Mouse (Mus musculus): ENCODE measurements around the gene Phka2.

The Phka2 gene

DNA sequence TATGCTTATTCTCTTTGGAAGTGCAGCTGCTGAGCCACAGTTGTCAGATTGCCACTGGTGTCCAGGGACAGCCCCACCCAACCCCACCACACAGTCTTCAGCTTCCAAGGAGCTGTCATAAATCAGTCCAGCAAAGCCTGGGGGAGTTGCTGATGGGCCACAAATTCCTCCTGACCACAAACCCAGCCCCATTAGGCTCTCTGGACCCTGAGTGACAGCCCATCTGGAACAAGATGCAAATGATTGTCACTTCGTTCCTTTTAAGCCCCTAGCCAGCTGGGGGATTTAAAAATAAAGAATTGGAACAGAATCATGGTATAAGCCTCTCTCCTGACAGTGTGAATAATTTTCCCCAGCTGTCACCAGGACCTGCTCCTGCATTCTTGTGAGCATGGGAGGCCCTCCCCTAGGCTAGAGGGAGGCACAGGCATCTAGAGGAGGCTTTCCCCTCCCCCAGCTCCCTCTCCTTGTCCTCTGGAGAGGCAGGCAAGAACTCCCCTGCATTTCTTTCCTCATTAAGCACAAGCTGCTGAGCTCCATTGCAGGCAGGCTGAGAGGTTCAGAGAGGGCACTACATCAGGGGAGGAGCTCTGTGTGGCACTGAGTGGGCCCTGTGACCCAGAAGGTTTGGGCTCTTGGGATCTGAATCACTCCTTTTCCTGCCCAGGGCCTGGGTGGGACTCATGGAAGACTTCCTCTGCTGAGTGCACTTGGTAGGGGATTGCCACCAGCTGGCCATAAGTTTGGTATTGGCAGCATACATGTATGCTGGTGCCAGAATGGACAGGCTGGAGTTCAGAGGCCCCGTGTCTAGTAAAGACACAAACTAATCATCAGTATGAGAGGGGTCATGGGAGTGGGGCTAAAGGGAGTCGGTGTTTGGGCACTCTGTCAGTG, 96.8 kb downstream of the Phka2 start:
- no peak for DNase-seq (ENCODE audit: low spot score in 2 of 2)

DNA sequence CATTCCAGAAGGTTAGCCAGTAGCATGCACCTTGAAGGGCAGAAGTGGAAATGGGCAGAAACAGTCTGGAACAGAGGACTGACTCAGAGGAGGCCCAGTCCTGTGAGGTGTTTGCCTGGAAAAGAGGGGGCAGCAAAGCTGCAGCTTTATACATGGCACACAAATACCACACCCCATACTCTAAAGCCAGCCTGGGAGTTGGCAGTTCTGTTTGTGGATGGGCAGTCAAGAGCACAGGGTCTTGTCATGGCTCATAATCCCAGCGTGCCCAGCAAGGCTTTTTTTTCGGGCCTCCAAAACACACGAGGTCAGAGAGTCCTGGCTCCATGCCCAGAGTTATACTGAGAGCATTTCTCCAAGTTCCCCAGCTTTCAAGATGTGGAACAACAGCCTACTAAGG, 99.1 kb downstream of the Phka2 start:
- no peak for DNase-seq (ENCODE audit: low spot score in 2 of 2)

- DNase-seq (ENCODE audit: low spot score in 2 of 2) = no peak
Observed at GRCm38 (mm10) chrX:160602770-160603169, 100.8 kb downstream of the Phka2 start.

DNA sequence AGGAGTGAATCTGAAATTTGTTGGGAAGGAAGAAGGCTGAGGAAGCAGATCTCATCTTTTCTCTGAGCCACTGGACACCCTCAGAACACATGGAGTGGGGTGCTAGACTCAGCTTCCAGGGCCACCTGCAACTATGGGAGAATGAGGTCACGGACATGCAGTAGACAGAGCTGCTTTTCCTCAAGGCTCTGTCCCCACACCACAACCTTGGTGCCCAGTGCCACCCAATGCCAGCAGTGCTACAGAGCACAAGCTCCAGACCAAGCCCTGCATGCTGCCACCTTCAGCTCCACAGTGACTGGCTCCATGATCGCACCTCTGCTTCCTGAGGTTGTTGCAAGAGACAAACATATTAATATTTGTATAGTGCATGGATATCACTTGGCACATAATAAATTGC, 101.3 kb downstream of the Phka2 start:
- no peak for DNase-seq (ENCODE audit: low spot score in 2 of 2)

- DNase-seq (ENCODE audit: low spot score in 2 of 2) = no peak
Observed at GRCm38 (mm10) chrX:160603981-160604541, 102.1 kb downstream of the Phka2 start.

- no peak for DNase-seq (ENCODE audit: low spot score in 2 of 2)
Observed at GRCm38 (mm10) chrX:160609849-160610248, 107.9 kb downstream of the Phka2 start.

- no peak for DNase-seq (ENCODE audit: low spot score in 2 of 2)
Observed at GRCm38 (mm10) chrX:160610482-160610881, 108.5 kb downstream of the Phka2 start.

DNA sequence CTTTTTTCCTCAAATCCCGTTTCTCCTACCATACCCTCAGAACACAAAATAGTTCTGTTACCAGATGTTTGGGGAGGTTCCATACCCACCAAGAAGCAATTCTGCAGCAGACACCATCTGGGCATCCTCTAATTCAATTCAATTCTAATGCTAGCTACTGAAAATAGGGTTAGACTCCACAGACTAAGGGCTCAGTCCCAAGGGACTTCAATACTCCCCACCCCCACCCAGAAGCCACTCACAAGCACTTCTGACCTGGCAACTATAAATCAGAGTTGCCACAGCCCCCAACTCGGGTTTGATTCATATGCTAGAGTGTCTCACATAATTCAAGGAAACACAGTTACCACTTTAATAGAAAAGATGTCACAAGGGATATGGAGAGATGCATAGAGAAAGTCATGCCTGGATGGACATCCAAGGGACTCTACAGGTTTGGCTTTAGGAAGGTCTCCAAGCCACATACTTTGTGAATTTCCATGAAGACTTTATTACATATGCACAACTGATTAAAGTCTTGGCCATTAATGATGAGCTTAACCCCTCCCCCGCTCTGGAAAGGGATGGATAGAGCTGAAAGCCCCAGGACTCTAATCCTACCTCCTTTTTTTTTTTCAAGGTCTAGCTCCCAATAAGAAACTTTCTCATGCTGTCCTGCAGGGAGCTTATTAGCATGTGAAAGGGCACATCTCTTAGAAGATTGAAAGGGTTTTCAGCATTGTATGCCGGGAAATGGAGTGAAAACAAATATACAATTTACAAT, 109.1 kb downstream of the Phka2 start:
- no peak for DNase-seq (ENCODE audit: low spot score in 2 of 2)

Data from frontal cortex, postnatal 25 days (tissue).